Mouse (Mus musculus): ENCODE measurements around the gene Efcab7.

DNA sequence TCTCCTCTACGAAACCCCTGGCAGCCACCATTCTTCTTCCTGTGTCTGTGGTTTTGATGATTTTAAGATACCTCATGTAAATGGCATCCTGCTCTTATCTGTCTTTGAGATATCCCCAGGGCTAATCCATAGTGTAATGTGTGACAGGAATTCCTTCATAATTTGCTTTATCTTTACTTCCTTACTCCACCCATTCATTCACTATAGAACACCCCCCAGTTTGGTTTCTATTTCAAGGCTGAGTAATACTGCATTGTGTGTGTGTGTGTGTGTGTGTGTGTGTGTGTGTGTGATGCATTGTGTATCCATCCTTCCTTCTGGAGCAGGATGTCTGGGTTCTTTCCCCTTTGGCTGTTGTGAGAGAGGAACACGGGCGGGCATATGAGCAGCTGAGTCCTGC, 130.3 kb downstream of the Efcab7 start:
- TF ChIP-seq CTCF (IDR thresholded peaks at IDR 0.05; ENCODE audit: control insufficient read depth, insufficient read depth, low read length) (no peak), POLR2A (IDR thresholded peaks at IDR 0.05; ENCODE audit: borderline replicate concordance, control insufficient read depth, low read depth, low read length) (no peak)
